Comparison of ENCODE assay signal across 29 mouse cellular contexts in the genomic region with DNA sequence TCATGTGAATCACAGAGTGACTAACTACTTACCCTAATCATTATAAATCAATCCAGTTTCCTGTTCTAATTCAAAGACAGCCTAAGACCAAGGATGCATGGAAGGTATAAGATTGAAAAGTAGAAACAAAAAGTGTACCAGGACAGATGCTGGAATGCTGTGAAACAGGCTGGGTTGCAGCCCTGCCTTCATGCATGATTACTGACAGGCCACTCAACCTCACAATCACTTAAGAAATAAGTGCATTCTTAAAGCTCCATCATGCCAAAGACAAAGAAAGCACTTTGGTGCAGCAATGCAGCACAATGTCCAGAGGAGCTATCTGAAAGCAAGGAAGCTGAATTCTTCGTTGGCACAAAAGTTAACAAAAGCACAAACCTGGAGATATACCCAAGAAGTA.
"Had no signal": no experiment of that assay in that cellular context is flagged by ENCODE, and none has a peak within 500 bp of the region (broad histone marks: within the 10 kb centered on the region; RNA-seq: fewer than 3 reads in every experiment).

No protein-coding gene starts in this region.

- H3K9me3 ChIP-seq: limb, embryonic 10.5 days; limb, embryonic 12.5 days; limb, embryonic 13.5 days; limb, embryonic 15.5 days; liver, embryonic 12.5 days; liver, embryonic 13.5 days; liver, embryonic 15.5 days; lung, embryonic 15.5 days; megakaryocyte, embryonic 14.5 days; midbrain, embryonic 10.5 days; midbrain, embryonic 12.5 days; midbrain, embryonic 13.5 days; midbrain, embryonic 15.5 days; neural tube, embryonic 12.5 days had no signal

- H3K27me3 ChIP-seq: limb, embryonic 12.5 days; limb, embryonic 13.5 days; limb, embryonic 15.5 days; liver, embryonic 12.5 days; liver, embryonic 13.5 days; liver, embryonic 15.5 days; lung, embryonic 15.5 days; megakaryocyte, embryonic 14.5 days; midbrain, embryonic 12.5 days; midbrain, embryonic 13.5 days; midbrain, embryonic 15.5 days; neural tube, embryonic 12.5 days had no signal

- ATAC-seq: liver, embryonic 12.5 days; liver, postnatal 0 days; midbrain, embryonic 13.5 days; midbrain, embryonic 15.5 days; midbrain, embryonic 16.5 days had no signal

- H3K4me3 ChIP-seq: left cerebral cortex, adult 2 months; limb, embryonic 10.5 days; limb, embryonic 12.5 days; limb, embryonic 13.5 days; limb, embryonic 15.5 days; liver, embryonic 12.5 days; liver, embryonic 13.5 days; liver, embryonic 15.5 days; lung, embryonic 15.5 days; megakaryocyte, embryonic 14.5 days; midbrain, embryonic 10.5 days; midbrain, embryonic 12.5 days; midbrain, embryonic 13.5 days; midbrain, embryonic 15.5 days; myocyte; neural tube, embryonic 12.5 days had no signal

- H3K4me2 ChIP-seq: limb, embryonic 12.5 days; limb, embryonic 13.5 days; limb, embryonic 15.5 days; liver, embryonic 11.5 days; liver, embryonic 12.5 days; liver, embryonic 13.5 days; liver, embryonic 15.5 days; lung, embryonic 15.5 days; midbrain, embryonic 11.5 days; midbrain, embryonic 12.5 days; midbrain, embryonic 13.5 days; midbrain, embryonic 15.5 days; neural tube, embryonic 12.5 days had no signal

- H3K27ac ChIP-seq: left cerebral cortex, adult 2 months; limb, embryonic 10.5 days; limb, embryonic 12.5 days; limb, embryonic 13.5 days; limb, embryonic 15.5 days; liver, embryonic 12.5 days; liver, embryonic 13.5 days; liver, embryonic 14.5 days; liver, embryonic 15.5 days; lung, embryonic 15.5 days; macrophage; midbrain, embryonic 10.5 days; midbrain, embryonic 12.5 days; midbrain, embryonic 13.5 days; midbrain, embryonic 15.5 days; neural tube, embryonic 12.5 days had no signal

- H3K4me1 ChIP-seq: limb, embryonic 10.5 days; limb, embryonic 12.5 days; limb, embryonic 13.5 days; limb, embryonic 15.5 days; liver, embryonic 12.5 days; liver, embryonic 13.5 days; liver, embryonic 15.5 days; lung, embryonic 15.5 days; megakaryocyte, embryonic 14.5 days; midbrain, embryonic 10.5 days; midbrain, embryonic 12.5 days; midbrain, embryonic 13.5 days; midbrain, embryonic 15.5 days; neural tube, embryonic 12.5 days had no signal

- H3K9ac ChIP-seq: limb, embryonic 12.5 days; limb, embryonic 13.5 days; limb, embryonic 15.5 days; liver, embryonic 12.5 days; liver, embryonic 13.5 days; liver, embryonic 14.5 days; liver, embryonic 15.5 days; liver, postnatal 0 days; lung, embryonic 15.5 days; midbrain, embryonic 12.5 days; midbrain, embryonic 13.5 days; midbrain, embryonic 15.5 days; neural tube, embryonic 12.5 days had no signal

- H3K36me3 ChIP-seq: limb, embryonic 10.5 days; limb, embryonic 12.5 days; limb, embryonic 13.5 days; limb, embryonic 15.5 days; liver, embryonic 12.5 days; liver, embryonic 13.5 days; liver, embryonic 15.5 days; lung, embryonic 15.5 days; midbrain, embryonic 10.5 days; midbrain, embryonic 12.5 days; midbrain, embryonic 13.5 days; midbrain, embryonic 15.5 days; neural tube, embryonic 12.5 days had no signal

- DNase-seq: layer of hippocampus, postnatal 36 days; left cerebral cortex, postnatal 4 days; liver; liver, embryonic 13.5 days; liver, postnatal 0 days; lung, adult 2 months; lung, postnatal 14 days; lung, postnatal 36 days; midbrain, embryonic 14.5 days had no signal
